Mouse (Mus musculus) lung, postnatal 0 days (tissue): ENCODE measurements around the gene Afg3l1.

ENCODE experiments used
- CTCF ChIP-seq: IDR thresholded peaks from 2 replicates; pipeline ENCODE4 v1.5.1; 2016; ENCODE audit warnings: antibody characterized with exemption, mild to moderate bottlenecking
- EP300 ChIP-seq: IDR thresholded peaks from 2 replicates; pipeline ENCODE4 v1.6.1; 2016; ENCODE audit warnings: antibody characterized with exemption, mild to moderate bottlenecking, control low read depth

DNA sequence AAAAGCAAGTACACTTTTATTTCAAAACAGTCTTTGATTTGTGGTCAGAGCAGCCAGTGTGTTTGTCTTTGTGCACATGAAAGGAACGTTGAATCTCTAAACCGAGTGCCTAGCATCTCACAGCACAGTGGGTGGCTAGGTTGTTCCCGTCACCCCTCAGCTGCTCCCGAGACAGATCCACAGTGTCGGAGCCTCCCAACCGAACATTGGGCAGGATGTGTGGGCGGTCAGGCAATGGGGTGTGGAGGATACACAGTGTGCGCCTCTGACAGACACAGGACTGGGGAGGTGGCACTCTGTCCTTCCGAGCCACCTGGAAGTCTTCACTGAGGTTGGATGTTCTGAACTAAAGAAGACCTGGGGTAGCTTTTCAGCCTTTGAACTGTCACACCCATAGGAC is 28.0 kb downstream of the Afg3l1 start:
- TF ChIP-seq CTCF (no peak), EP300 (no peak)
